Mouse (Mus musculus) layer of hippocampus, adult 8-10 months (tissue): ENCODE data around the gene Chst8. TPM values are rescaled to one million over a fixed set of nuclear protein-coding genes. Genes with fewer than 3 reads are reported as not detected.
A peak's percentile ranks its signal among the peaks of the same experiment; 100 is the strongest.

ENCODE experiments used
- DNase-seq, 2 experiments: peaks; one replicate each; pipeline ENCODE4 v3.0.0; 2022; ENCODE audit warnings: low spot score in 2 of 2
- total RNA-seq, 4 experiments: library from RNA; stranded (reverse); gene quantifications; 2 replicates each; pipeline ENCODE4 v1.2.4; 2022

The Chst8 gene
- 10 to 100 TPM; 28.5 to 37.0 (median 32.7) TPM for total RNA-seq

- DNase-seq = peak; percentile 66 to 72
These were observed at the start of gene Chst8 for GRCm38 (mm10) chr7:34812531-34813111. Gene Chst8, minus strand, starts transcription at chr7:34812711.

- DNase-seq = no peak
These were observed 45.8 kb upstream of the Chst8 start for GRCm38 (mm10) chr7:34858291-34858690.

GRCm38 (mm10) chr7:34854781-34855352, 42.4 kb upstream of the Chst8 start:
- no peak for DNase-seq

- DNase-seq = no peak
These were observed 40.9 kb upstream of the Chst8 start for GRCm38 (mm10) chr7:34853393-34853792.

GRCm38 (mm10) chr7:34849660-34850059, 37.1 kb upstream of the Chst8 start:
- no peak for DNase-seq

GRCm38 (mm10) chr7:34848811-34849210, 36.3 kb upstream of the Chst8 start:
- no peak for DNase-seq

GRCm38 (mm10) chr7:34847900-34848299, 35.4 kb upstream of the Chst8 start:
- DNase-seq = no peak

- no peak for DNase-seq
These were observed 34.9 kb upstream of the Chst8 start for GRCm38 (mm10) chr7:34847410-34847809.

GRCm38 (mm10) chr7:34838749-34839148, 26.2 kb upstream of the Chst8 start:
- DNase-seq = no peak

- DNase-seq = no peak
These were observed 25.7 kb upstream of the Chst8 start for GRCm38 (mm10) chr7:34838231-34838630.

- no peak for DNase-seq
These were observed 13.9 kb upstream of the Chst8 start for GRCm38 (mm10) chr7:34826255-34826909.

GRCm38 (mm10) chr7:34821587-34821986, 9.1 kb upstream of the Chst8 start:
- no peak for DNase-seq

GRCm38 (mm10) chr7:34820554-34820953, 8.0 kb upstream of the Chst8 start:
- no peak for DNase-seq

GRCm38 (mm10) chr7:34819796-34820195, 7.3 kb upstream of the Chst8 start:
- DNase-seq = peak; percentile 66 to 73

- no peak for DNase-seq
These were observed 6.1 kb upstream of the Chst8 start for GRCm38 (mm10) chr7:34818660-34819059.

GRCm38 (mm10) chr7:34816981-34817380, 4.5 kb upstream of the Chst8 start:
- DNase-seq = no peak

GRCm38 (mm10) chr7:34814801-34815200, 2.3 kb upstream of the Chst8 start:
- DNase-seq = no peak

GRCm38 (mm10) chr7:34811531-34812526, 682 bp downstream of the Chst8 start:
- peak in 1 of 2 experiments; percentile 20 for DNase-seq

GRCm38 (mm10) chr7:34811060-34811459, 1.5 kb downstream of the Chst8 start:
- DNase-seq = no peak

GRCm38 (mm10) chr7:34806307-34806706, 6.2 kb downstream of the Chst8 start:
- DNase-seq = peak; percentile 40 to 51

- DNase-seq = no peak
These were observed 6.8 kb downstream of the Chst8 start for GRCm38 (mm10) chr7:34805691-34806205.
